Mouse (Mus musculus) testis, adult 10 weeks (tissue): ENCODE data around the gene A630089N07Rik. TPM values are rescaled to one million over a fixed set of nuclear protein-coding genes. Genes with fewer than 3 reads are reported as not detected.

Experiments
- polyA plus RNA-seq: library from polyadenylated mRNA; stranded (reverse); fragments of 350-450 nt; fragmentation: Illumina TruSeq; extraction: RNeasy Lipid Tissue Mini Kit (QIAGEN cat#74804); gene quantifications from one replicate; pipeline ENCODE4 v1.2.3, GENCODE M21; 2014; ENCODE audit warnings: low read depth, low replicate concordance

The A630089N07Rik gene
- 3.3 TPM for polyA plus RNA-seq

DNA sequence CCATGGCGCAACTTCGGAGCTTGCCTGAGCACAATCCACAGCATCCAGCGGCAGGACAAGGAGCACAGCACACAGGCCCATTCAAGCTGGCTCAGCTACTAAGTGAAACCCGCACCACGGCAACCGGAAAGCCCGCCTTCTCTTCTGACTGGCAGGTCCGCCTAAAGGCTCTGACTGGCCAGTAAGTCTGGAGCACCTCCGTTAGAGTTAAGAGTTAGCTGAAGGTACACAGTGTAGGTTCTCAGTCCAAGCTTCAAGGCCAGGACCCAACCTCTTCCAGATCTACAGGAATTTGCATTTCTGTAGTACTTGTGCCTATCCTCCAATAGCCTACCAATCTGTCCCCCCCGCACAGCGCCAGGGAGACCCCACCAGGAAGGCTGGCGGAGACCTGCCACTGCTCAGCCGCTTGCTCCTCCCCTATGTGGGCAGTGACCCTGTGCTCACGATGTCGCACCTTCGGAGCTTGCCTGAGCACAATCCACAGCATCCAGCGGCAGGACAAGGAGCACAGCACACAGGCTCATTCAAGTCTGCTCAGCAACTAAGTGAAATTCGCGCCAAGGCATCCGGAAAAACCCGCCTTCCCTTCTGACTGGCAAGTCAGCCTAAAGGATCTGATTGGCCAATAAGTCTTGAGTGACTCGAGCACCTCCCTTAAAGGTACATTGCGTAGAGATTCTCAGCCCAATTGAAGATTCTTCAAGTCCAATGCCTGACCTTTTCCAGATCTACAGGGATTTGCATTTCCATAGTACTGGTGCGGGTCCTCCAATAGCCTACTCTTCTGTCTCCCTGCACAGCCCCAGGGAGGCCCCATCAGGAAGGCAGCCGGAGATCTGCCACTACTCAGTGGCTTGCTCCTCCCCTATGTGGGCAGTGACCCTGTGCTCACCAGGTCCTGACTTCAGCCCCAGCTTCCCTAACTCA, at the start of gene A630089N07Rik:
TSS of gene A630089N07Rik (minus strand) at position 562 of the 930 bp plus-strand sequence.

DNA sequence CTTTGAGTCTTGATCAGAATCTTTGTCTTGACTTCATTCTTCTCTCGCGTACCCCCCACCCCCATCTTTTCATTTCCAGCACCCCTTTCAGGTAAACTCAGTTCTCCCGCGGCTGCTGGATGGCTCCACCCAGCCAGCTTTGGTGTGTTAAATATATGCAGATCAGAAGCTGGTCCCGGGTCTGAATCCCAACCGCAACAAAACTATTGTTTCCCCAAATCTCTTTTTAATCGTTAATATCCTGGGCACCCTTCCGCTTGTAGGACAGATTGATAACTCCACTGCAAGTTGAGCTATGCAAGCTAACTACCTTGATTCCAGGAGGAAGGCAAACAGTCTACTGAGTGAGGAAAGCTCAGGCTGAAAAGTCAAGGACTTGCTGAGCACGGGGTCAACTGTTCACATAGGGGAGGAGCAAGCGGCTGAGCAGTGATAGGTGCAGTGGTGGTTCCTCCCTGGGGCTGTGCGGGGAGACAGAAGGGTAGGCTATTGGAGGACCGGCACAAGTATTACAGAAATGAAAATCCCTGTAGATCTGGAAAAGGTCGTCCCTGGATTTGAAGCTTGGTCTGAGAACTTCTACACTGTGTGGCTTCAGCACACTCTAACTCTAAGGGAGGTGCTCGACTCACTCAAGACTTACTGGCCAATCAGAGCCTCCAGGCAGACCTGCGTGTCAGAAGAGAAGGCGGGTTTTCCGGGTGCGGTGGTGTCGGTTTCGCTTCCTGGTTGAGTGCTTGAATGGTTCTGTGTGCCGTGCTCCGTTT, 85.5 kb downstream of the A630089N07Rik start, which contains the start of gene B230307C23Rik:
TSS of gene B230307C23Rik (plus strand) at position 700 of the 767 bp plus-strand sequence.

DNA sequence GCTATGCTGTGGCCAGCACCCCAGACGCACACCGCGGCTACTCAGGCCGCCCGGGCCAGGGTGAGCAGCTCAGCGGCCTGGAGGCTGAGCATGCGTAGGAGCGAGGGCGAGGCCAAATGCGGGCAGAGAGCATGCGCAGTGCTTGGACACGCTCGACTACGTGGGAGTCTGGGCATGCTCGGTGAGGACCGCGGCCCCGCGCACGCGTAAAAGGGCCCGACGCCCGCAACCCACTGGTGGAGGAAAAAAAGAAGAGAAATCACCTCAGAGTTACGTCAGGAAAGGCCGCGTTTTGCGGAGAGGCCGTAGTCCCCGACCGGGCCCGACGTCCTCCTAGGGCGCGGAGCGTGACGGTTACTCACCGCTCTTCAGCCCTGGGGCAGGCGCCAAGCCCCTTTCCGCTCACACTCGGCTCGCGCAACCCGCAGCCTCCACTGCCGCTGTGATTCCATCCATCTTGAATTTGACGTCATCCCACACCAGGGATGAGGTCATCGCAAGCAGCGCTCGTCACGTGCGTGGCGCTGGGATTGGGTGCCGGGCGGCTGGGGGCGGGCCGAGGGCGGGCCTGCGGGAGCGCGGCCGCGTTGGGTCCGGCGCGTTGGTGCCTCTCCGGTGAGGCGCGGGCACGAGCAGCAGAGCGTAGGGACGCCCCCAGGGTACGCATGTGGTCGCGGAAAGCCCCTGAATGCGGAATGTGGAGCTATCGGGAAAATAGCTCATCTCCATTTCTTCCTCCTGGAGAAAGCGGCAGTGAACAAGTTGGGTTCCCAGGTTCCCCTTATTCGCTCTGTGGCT, 119.9 kb downstream of the A630089N07Rik start, which contains the start of the genes C2cd2 and Zbtb21:
TSS of gene C2cd2 (minus strand) at position 448 of the 798 bp plus-strand sequence.
TSS of gene Zbtb21 (minus strand) at position 472 of the 798 bp plus-strand sequence.

Other genes starting within 250 kb of the A630089N07Rik start
- 1.4 TPM for gene Prdm15, start 230.6 kb downstream of the A630089N07Rik start, polyA plus RNA-seq
- 13.7 TPM for gene C2cd2, start 119.9 kb downstream of the A630089N07Rik start, polyA plus RNA-seq
- 3.7 TPM for gene Zbtb21, start 119.8 kb downstream of the A630089N07Rik start, polyA plus RNA-seq
- gene B230307C23Rik, start 85.1 kb downstream of the A630089N07Rik start, polyA plus RNA-seq: 14.0 TPM